Comparison of ENCODE assay signal across 10 mouse cellular contexts in genomic region chr11:94189579-94189978, GRCm38 (mm10). TPM values are rescaled to one million over a fixed set of nuclear protein-coding genes. Genes with fewer than 3 reads are reported as not detected.
DNase-seq lines count a peak whose midpoint lies in the region; ATAC-seq and TF ChIP-seq lines count a peak whose summit lies in the region.
"Had no signal": no experiment of that assay in that cellular context is flagged by ENCODE, and none has a peak within 500 bp of the region (broad histone marks: within the 10 kb centered on the region; RNA-seq: fewer than 3 reads in every experiment).

No protein-coding gene starts in this region.

- peaks cover 6% of the 10 kb centered on the region for H3K4me1 ChIP-seq in hindbrain, embryonic 12.5 days
- H3K4me1 ChIP-seq in hindbrain, embryonic 16.5 days (ENCODE audit: control insufficient read depth, insufficient read depth, low read depth, low read length), result no peaks in the 10 kb centered on the region; the same call in 1 of the 2 replicates
- peaks cover 6% of the 10 kb centered on the region; the same call in 1 of the 2 replicates for H3K4me1 ChIP-seq in hindbrain, embryonic 15.5 days (replicated peaks)
- peaks cover 15% of the 10 kb centered on the region for H3K4me1 ChIP-seq in olfactory bulb, adult 2 months (ENCODE audit: control insufficient read depth, insufficient read depth, low read length)
- H3K4me1 ChIP-seq in embryonic facial prominence, embryonic 10.5 days, result peaks cover 14% of the 10 kb centered on the region; the same call in 1 of the 2 replicates

- no peak for TF ChIP-seq POLR2A in olfactory bulb, adult 2 months (IDR thresholded peaks at IDR 0.05; ENCODE audit: insufficient read depth, low read depth, low read length)

- no peaks in the 10 kb centered on the region for H3K36me3 ChIP-seq in hindbrain, embryonic 12.5 days
- no peaks in the 10 kb centered on the region for H3K36me3 ChIP-seq in hindbrain, embryonic 16.5 days (ENCODE audit: control insufficient read depth, insufficient read depth, low read length)
- no peaks in the 10 kb centered on the region for H3K36me3 ChIP-seq in hindbrain, embryonic 15.5 days
- no peaks in the 10 kb centered on the region for H3K36me3 ChIP-seq in embryonic facial prominence, embryonic 10.5 days (replicated peaks)
- H3K36me3 ChIP-seq: embryonic facial prominence, embryonic 12.5 days had no signal

- no peaks in the 10 kb centered on the region for H3K27me3 ChIP-seq in hindbrain, embryonic 12.5 days
- no peaks in the 10 kb centered on the region for H3K27me3 ChIP-seq in hindbrain, embryonic 16.5 days (replicated peaks; ENCODE audit: control insufficient read depth, insufficient read depth, low read length)
- no peaks in the 10 kb centered on the region for H3K27me3 ChIP-seq in hindbrain, embryonic 15.5 days
- H3K27me3 ChIP-seq in embryonic facial prominence, embryonic 10.5 days (replicated peaks; ENCODE audit: low read depth, poor library complexity, severe bottlenecking), result no peaks in the 10 kb centered on the region
- H3K27me3 ChIP-seq: embryonic facial prominence, embryonic 12.5 days had no signal

- no peak overlapping the region for H3K4me2 ChIP-seq in hindbrain, embryonic 12.5 days (replicated peaks)
- no peak overlapping the region for H3K4me2 ChIP-seq in hindbrain, embryonic 16.5 days (ENCODE audit: low read length)
- H3K4me2 ChIP-seq in hindbrain, embryonic 15.5 days, result no peak overlapping the region
- H3K4me2 ChIP-seq: embryonic facial prominence, embryonic 12.5 days had no signal

- peak overlapping the region; percentile 49; the same call in 1 of the 2 replicates for H3K27ac ChIP-seq in hindbrain, embryonic 12.5 days
- H3K27ac ChIP-seq in hindbrain, embryonic 16.5 days (ENCODE audit: low read depth, low read length), result no peak overlapping the region
- 0 out of 2 replicates have a peak overlapping the region, but pooled peaks have one; percentile 25 for H3K27ac ChIP-seq in hindbrain, embryonic 15.5 days (replicated peaks)
- peak overlapping the region; percentile 68 for H3K27ac ChIP-seq in olfactory bulb, adult 2 months (ENCODE audit: insufficient read depth, low read depth, low read length)
- no peak overlapping the region for H3K27ac ChIP-seq in embryonic facial prominence, embryonic 10.5 days (replicated peaks)
- H3K27ac ChIP-seq: embryonic facial prominence, embryonic 12.5 days had no signal

- no peak for TF ChIP-seq CTCF in olfactory bulb, adult 2 months (IDR thresholded peaks at IDR 0.05; ENCODE audit: insufficient read depth, low read depth, low read length)

- 52% methylated on average over 10 of the region's 10 CpGs for WGBS in hindbrain, embryonic 12.5 days
- WGBS in hindbrain, embryonic 16.5 days, result 53% methylated on average over 10 of the region's 10 CpGs
- 59% methylated on average over 10 of the region's 10 CpGs for WGBS in hindbrain, embryonic 15.5 days
- 36% methylated on average over 10 of the region's 10 CpGs for WGBS in olfactory bulb, adult 2 months
- WGBS in embryonic facial prominence, embryonic 10.5 days, result 72% methylated on average over 10 of the region's 10 CpGs

- H3K9me3 ChIP-seq in hindbrain, embryonic 12.5 days (replicated peaks), result no peaks in the 10 kb centered on the region
- H3K9me3 ChIP-seq in hindbrain, embryonic 16.5 days (ENCODE audit: control insufficient read depth, low read length), result no peaks in the 10 kb centered on the region
- no peaks in the 10 kb centered on the region for H3K9me3 ChIP-seq in hindbrain, embryonic 15.5 days
- H3K9me3 ChIP-seq in embryonic facial prominence, embryonic 10.5 days, result no peaks in the 10 kb centered on the region
- H3K9me3 ChIP-seq: embryonic facial prominence, embryonic 12.5 days had no signal

- ATAC-seq in hindbrain, embryonic 12.5 days (ENCODE audit: low FRiP score), result no peak
- ATAC-seq in hindbrain, embryonic 16.5 days, result no peak
- peak; percentile 54; the same call in 1 of the 2 replicates for ATAC-seq in hindbrain, embryonic 15.5 days (ENCODE audit: low FRiP score, low read depth)

- H3K4me3 ChIP-seq in hindbrain, embryonic 12.5 days, result no peak overlapping the region
- H3K4me3 ChIP-seq in hindbrain, embryonic 16.5 days (ENCODE audit: low read length), result no peak overlapping the region
- H3K4me3 ChIP-seq in hindbrain, embryonic 15.5 days, result no peak overlapping the region
- H3K4me3 ChIP-seq in olfactory bulb, adult 2 months (ENCODE audit: insufficient read depth, low read depth, low read length), result no peak overlapping the region
- H3K4me3 ChIP-seq in embryonic facial prominence, embryonic 10.5 days, result no peak overlapping the region
- H3K4me3 ChIP-seq: embryonic facial prominence, embryonic 12.5 days had no signal

- peak; percentile 28 for DNase-seq in NIH3T3 (ENCODE audit: low read depth)
- DNase-seq in urinary bladder, postnatal 14 days (ENCODE audit: low spot score), result no peak
- DNase-seq in embryonic facial prominence, embryonic 10.5 days (ENCODE audit: low spot score), result no peak
- DNase-seq: lung, adult 18-20 months; thymus, postnatal 14 days had no signal

- no peak overlapping the region for H3K9ac ChIP-seq in hindbrain, embryonic 12.5 days
- H3K9ac ChIP-seq in hindbrain, embryonic 16.5 days (ENCODE audit: low read depth, low read length), result no peak overlapping the region
- H3K9ac ChIP-seq in hindbrain, embryonic 15.5 days, result no peak overlapping the region
- H3K9ac ChIP-seq: embryonic facial prominence, embryonic 12.5 days had no signal

RNA-seq across cellular contexts. Expression of gene Tob1, which starts 21.7 kb away (rescaled TPM):
- 41.7 and 46.8 TPM in 2 replicates for polyA plus RNA-seq in hindbrain, embryonic 12.5 days (2016; fragmentation: Nextera tagmentation; extraction: Ambion mirVana)
- polyA plus RNA-seq in hindbrain, embryonic 16.5 days (2015; fragmentation: Nextera tagmentation; extraction: Ambion mirVana), result 29.1 and 29.2 TPM in 2 replicates
- 32.8 and 35.6 TPM in 2 replicates for polyA plus RNA-seq in hindbrain, embryonic 15.5 days (2015; fragmentation: Nextera tagmentation; extraction: Ambion mirVana)
- polyA plus RNA-seq in olfactory bulb, adult 2 months (2012; ENCODE audit: insufficient read depth, insufficient read length, low replicate concordance, missing spikeins), result not detected in 2 replicates
- polyA plus RNA-seq in embryonic facial prominence, embryonic 10.5 days (2016; fragmentation: Nextera tagmentation; extraction: Ambion mirVana), result 18.4 and 22.1 TPM in 2 replicates

RNA-seq across cellular contexts. Expression of gene Wfikkn2, which starts 56.2 kb away (rescaled TPM):
- polyA plus RNA-seq in hindbrain, embryonic 12.5 days (2016; fragmentation: Nextera tagmentation; extraction: Ambion mirVana), result 6.8 and 9.1 TPM in 2 replicates
- 9.3 and 10.2 TPM in 2 replicates for polyA plus RNA-seq in hindbrain, embryonic 16.5 days (2015; fragmentation: Nextera tagmentation; extraction: Ambion mirVana)
- 6.6 and 7.9 TPM in 2 replicates for polyA plus RNA-seq in hindbrain, embryonic 15.5 days (2015; fragmentation: Nextera tagmentation; extraction: Ambion mirVana)
- not detected in 2 replicates for polyA plus RNA-seq in olfactory bulb, adult 2 months (2012; ENCODE audit: insufficient read depth, insufficient read length, low replicate concordance, missing spikeins)
- 1.1 and 2.4 TPM in 2 replicates for polyA plus RNA-seq in embryonic facial prominence, embryonic 10.5 days (2016; fragmentation: Nextera tagmentation; extraction: Ambion mirVana)

Comparison
In these comparisons a context has a peak if more than half of its experiments do, and no peak if none do; other contexts are left out.
1. H3K27ac ChIP-seq: peak in hindbrain, embryonic 12.5 days (single experiment), hindbrain, embryonic 15.5 days (single experiment) and olfactory bulb, adult 2 months (single experiment); none in hindbrain, embryonic 16.5 days (single experiment) and embryonic facial prominence, embryonic 10.5 days (single experiment).